Mouse (Mus musculus) kidney, postnatal 10 days (tissue): ENCODE measurements around the gene Coa3.
"Not testable (repeated sequence)": the region's sequence is repeated elsewhere in the genome, so short reads cannot be mapped to it uniquely, and the experiment has no call there.

Experiments
- DNase-seq: peaks from one replicate; pipeline ENCODE4 v3.0.0; 2021; ENCODE audit warnings: mixed read lengths

The Coa3 gene

GRCm38 (mm10) chr11:101278223-101279192 lies at the start of gene Coa3, which contains the start of gene Cntd1:
Coa3 (minus strand) TSS chr11:101279114.
Cntd1 (plus strand) TSS chr11:101279012.
- DNase-seq: peak; percentile 91

- DNase-seq: no peak
Observed at GRCm38 (mm10) chr11:101327311-101327710, 48.4 kb upstream of the Coa3 start.

GRCm38 (mm10) chr11:101326147-101326546 lies 47.2 kb upstream of the Coa3 start:
- no peak for DNase-seq

GRCm38 (mm10) chr11:101325201-101325600 lies 46.3 kb upstream of the Coa3 start:
- not testable (repeated sequence) for DNase-seq

- DNase-seq: no peak
Observed at GRCm38 (mm10) chr11:101324763-101325162, 45.8 kb upstream of the Coa3 start, which contains the start of gene Aoc2. Aoc2 (plus strand) TSS chr11:101325063.

GRCm38 (mm10) chr11:101323609-101324008 lies 44.7 kb upstream of the Coa3 start:
- DNase-seq: peak; percentile 90

- peak; percentile 48 for DNase-seq
Observed at GRCm38 (mm10) chr11:101316501-101316917, 37.6 kb upstream of the Coa3 start.

GRCm38 (mm10) chr11:101315665-101316500 lies 37.0 kb upstream of the Coa3 start, which contains the start of gene Psme3:
Psme3 (plus strand) TSS chr11:101316213.
- peak; percentile 96 for DNase-seq

GRCm38 (mm10) chr11:101315082-101315650 lies 36.3 kb upstream of the Coa3 start:
- DNase-seq: no peak

- no peak for DNase-seq
Observed at GRCm38 (mm10) chr11:101314567-101314966, 35.7 kb upstream of the Coa3 start.

- DNase-seq: no peak
Observed at GRCm38 (mm10) chr11:101312150-101312549, 33.2 kb upstream of the Coa3 start.

GRCm38 (mm10) chr11:101311083-101311482 lies 32.2 kb upstream of the Coa3 start:
- no peak for DNase-seq

- DNase-seq: no peak
Observed at GRCm38 (mm10) chr11:101307744-101308143, 28.8 kb upstream of the Coa3 start.

- peak; percentile 100 for DNase-seq
Observed at GRCm38 (mm10) chr11:101302004-101302798, 23.3 kb upstream of the Coa3 start, which contains the start of gene Becn1. Becn1 (minus strand) TSS chr11:101302286.

GRCm38 (mm10) chr11:101301299-101302003 lies 22.5 kb upstream of the Coa3 start:
- DNase-seq: no peak

GRCm38 (mm10) chr11:101300881-101301280 lies 22.0 kb upstream of the Coa3 start:
- no peak for DNase-seq

GRCm38 (mm10) chr11:101295191-101295590 lies 16.3 kb upstream of the Coa3 start:
- DNase-seq: no peak

- no peak for DNase-seq
Observed at GRCm38 (mm10) chr11:101291231-101291630, 12.3 kb upstream of the Coa3 start.

GRCm38 (mm10) chr11:101287306-101287705 lies 8.4 kb upstream of the Coa3 start:
- DNase-seq: no peak

GRCm38 (mm10) chr11:101283805-101284204 lies 4.9 kb upstream of the Coa3 start:
- no peak for DNase-seq

GRCm38 (mm10) chr11:101282896-101283295 lies 4.0 kb upstream of the Coa3 start:
- DNase-seq: no peak
